Mouse (Mus musculus): Measurements from ENCODE around the gene Dab2ip. TPM values are rescaled to one million over a fixed set of nuclear protein-coding genes. Genes with fewer than 3 reads are reported as not detected.

The Dab2ip gene
- polyA plus RNA-seq, 1 experiment from 2014 or later, result 46.6 TPM

GRCm38 (mm10) chr2:35526612-35527242 is 31.3 kb upstream of the Dab2ip start:
- 79% methylated on average over 14 of the region's 14 CpGs for WGBS

GRCm38 (mm10) chr2:35529086-35529485 is 29.0 kb upstream of the Dab2ip start:
- Histone ChIP-seq H3K4me2 (ENCODE audit: low read length) (no peak overlapping the region), H3K9me3 (ENCODE audit: control insufficient read depth, low read length) (0 out of 2 replicates have a peak, but pooled peaks cover 3% of the 10 kb centered on the region), H3K36me3 (ENCODE audit: control insufficient read depth, insufficient read depth, low read length) (no peaks in the 10 kb centered on the region), H3K4me1 (ENCODE audit: control insufficient read depth in 2 of 2, insufficient read depth in 2 of 2, low read length in 2 of 2) (peaks cover 2 to 3% of the 10 kb centered on the region in 2 experiments; a peak in 3 of 4 replicates), H3K27me3 (ENCODE audit: control insufficient read depth, insufficient read depth, low read length) (no peaks in the 10 kb centered on the region), H3K4me3 (ENCODE audit: control insufficient read depth in 1 of 2, insufficient read depth in 1 of 2, low read depth in 1 of 2, low read length in 2 of 2) (no peak overlapping the region), H3K9ac (ENCODE audit: low read length) (no peak overlapping the region), H3K27ac (replicated peaks in 1 of 2; ENCODE audit: control insufficient read depth in 1 of 2, insufficient read depth in 1 of 2, low read depth in 2 of 2, low read length in 2 of 2) (no peak overlapping the region)
- WGBS, result 72% methylated on average over 2 of the region's 2 CpGs
- ATAC-seq (ENCODE audit: insufficient number of reproducible peaks, insufficient read depth, low FRiP score, low read depth), result no peak

More at GRCm38 (mm10) chr2:35526612-35527242, 31.3 kb upstream of the Dab2ip start:
- Histone ChIP-seq H3K36me3 (ENCODE audit: control insufficient read depth, insufficient read depth, low read length) (no peaks in the 10 kb centered on the region), H3K27ac (replicated peaks in 1 of 2; ENCODE audit: control insufficient read depth in 1 of 2, insufficient read depth in 1 of 2, low read depth in 2 of 2, low read length in 2 of 2) (no peak overlapping the region), H3K9me3 (ENCODE audit: control insufficient read depth, low read length) (0 out of 2 replicates have a peak, but pooled peaks cover 3% of the 10 kb centered on the region), H3K4me3 (ENCODE audit: control insufficient read depth in 1 of 2, insufficient read depth in 1 of 2, low read depth in 1 of 2, low read length in 2 of 2) (no peak overlapping the region), H3K9ac (ENCODE audit: low read length) (no peak overlapping the region), H3K4me1 (ENCODE audit: control insufficient read depth in 2 of 2, insufficient read depth in 2 of 2, low read length in 2 of 2) (peaks cover 0 to 3% of the 10 kb centered on the region in 2 experiments; a peak in 1 of 4 replicates), H3K27me3 (ENCODE audit: control insufficient read depth, insufficient read depth, low read length) (no peaks in the 10 kb centered on the region), H3K4me2 (ENCODE audit: low read length) (no peak overlapping the region)
- ATAC-seq (ENCODE audit: insufficient number of reproducible peaks, insufficient read depth, low FRiP score, low read depth), result no peak

- H3K9me3 ChIP-seq (ENCODE audit: control insufficient read depth, low read length), result 0 out of 2 replicates have a peak, but pooled peaks cover 3% of the 10 kb centered on the region
- no peak overlapping the region for H3K4me3 ChIP-seq (ENCODE audit: control insufficient read depth in 1 of 2, insufficient read depth in 1 of 2, low read depth in 1 of 2, low read length in 2 of 2)
- no peak overlapping the region for H3K27ac ChIP-seq (replicated peaks in 1 of 2; ENCODE audit: control insufficient read depth in 1 of 2, insufficient read depth in 1 of 2, low read depth in 2 of 2, low read length in 2 of 2)
- H3K36me3 ChIP-seq (ENCODE audit: control insufficient read depth, insufficient read depth, low read length), result no peaks in the 10 kb centered on the region
- no peaks in the 10 kb centered on the region for H3K27me3 ChIP-seq (ENCODE audit: control insufficient read depth, insufficient read depth, low read length)
- no peak for ATAC-seq (ENCODE audit: insufficient number of reproducible peaks, insufficient read depth, low FRiP score, low read depth)
- 56% methylated on average over 4 of the region's 4 CpGs for WGBS
- H3K4me2 ChIP-seq (ENCODE audit: low read length), result no peak overlapping the region
- peaks cover 2 to 3% of the 10 kb centered on the region in 2 experiments; a peak in 3 of 4 replicates for H3K4me1 ChIP-seq (ENCODE audit: control insufficient read depth in 2 of 2, insufficient read depth in 2 of 2, low read length in 2 of 2)
- no peak overlapping the region for H3K9ac ChIP-seq (ENCODE audit: low read length)
Observed at GRCm38 (mm10) chr2:35529856-35530255, 28.2 kb upstream of the Dab2ip start.

- 82% methylated on average over 10 of the region's 10 CpGs for WGBS
- no peak for ATAC-seq (ENCODE audit: insufficient number of reproducible peaks, insufficient read depth, low FRiP score, low read depth)
- Histone ChIP-seq H3K4me1 (ENCODE audit: control insufficient read depth in 2 of 2, insufficient read depth in 2 of 2, low read length in 2 of 2) (peaks cover 2 to 3% of the 10 kb centered on the region in 2 experiments; a peak in 3 of 4 replicates), H3K36me3 (ENCODE audit: control insufficient read depth, insufficient read depth, low read length) (no peaks in the 10 kb centered on the region), H3K9me3 (ENCODE audit: control insufficient read depth, low read length) (0 out of 2 replicates have a peak, but pooled peaks cover 3% of the 10 kb centered on the region), H3K27ac (replicated peaks in 1 of 2; ENCODE audit: control insufficient read depth in 1 of 2, insufficient read depth in 1 of 2, low read depth in 2 of 2, low read length in 2 of 2) (no peak overlapping the region), H3K9ac (ENCODE audit: low read length) (no peak overlapping the region), H3K4me2 (ENCODE audit: low read length) (no peak overlapping the region), H3K4me3 (ENCODE audit: control insufficient read depth in 1 of 2, insufficient read depth in 1 of 2, low read depth in 1 of 2, low read length in 2 of 2) (no peak overlapping the region), H3K27me3 (ENCODE audit: control insufficient read depth, insufficient read depth, low read length) (no peaks in the 10 kb centered on the region)
Observed at GRCm38 (mm10) chr2:35530732-35531131, 27.3 kb upstream of the Dab2ip start.

- Histone ChIP-seq H3K9me3 (ENCODE audit: control insufficient read depth, low read length) (no peaks in the 10 kb centered on the region), H3K4me2 (ENCODE audit: low read length) (no peak overlapping the region), H3K27ac (replicated peaks in 1 of 2; ENCODE audit: control insufficient read depth in 1 of 2, insufficient read depth in 1 of 2, low read depth in 2 of 2, low read length in 2 of 2) (no peak overlapping the region), H3K4me1 (ENCODE audit: control insufficient read depth in 2 of 2, insufficient read depth in 2 of 2, low read length in 2 of 2) (peaks cover 2 to 3% of the 10 kb centered on the region in 2 experiments; a peak in 3 of 4 replicates), H3K27me3 (ENCODE audit: control insufficient read depth, insufficient read depth, low read length) (no peaks in the 10 kb centered on the region), H3K9ac (ENCODE audit: low read length) (no peak overlapping the region), H3K4me3 (ENCODE audit: control insufficient read depth in 1 of 2, insufficient read depth in 1 of 2, low read depth in 1 of 2, low read length in 2 of 2) (no peak overlapping the region), H3K36me3 (ENCODE audit: control insufficient read depth, insufficient read depth, low read length) (no peaks in the 10 kb centered on the region)
- 56% methylated on average over 9 of the region's 9 CpGs for WGBS
- peak; percentile 28; the same call in 1 of the 2 replicates for ATAC-seq (ENCODE audit: insufficient number of reproducible peaks, insufficient read depth, low FRiP score, low read depth)
Observed at GRCm38 (mm10) chr2:35533646-35534045, 24.4 kb upstream of the Dab2ip start.

- H3K4me1 ChIP-seq (ENCODE audit: control insufficient read depth in 2 of 2, insufficient read depth in 2 of 2, low read length in 2 of 2), result peaks cover 8 to 16% of the 10 kb centered on the region in 2 experiments
- no peak overlapping the region for H3K4me2 ChIP-seq (ENCODE audit: low read length)
- H3K4me3 ChIP-seq (ENCODE audit: control insufficient read depth in 1 of 2, insufficient read depth in 1 of 2, low read depth in 1 of 2, low read length in 2 of 2), result no peak overlapping the region
- no peaks in the 10 kb centered on the region for H3K36me3 ChIP-seq (ENCODE audit: control insufficient read depth, insufficient read depth, low read length)
- H3K9ac ChIP-seq (ENCODE audit: low read length), result no peak overlapping the region
- no peaks in the 10 kb centered on the region for H3K27me3 ChIP-seq (ENCODE audit: control insufficient read depth, insufficient read depth, low read length)
- 12% methylated on average over 13 of the region's 13 CpGs for WGBS
- no peak for ATAC-seq (ENCODE audit: insufficient number of reproducible peaks, insufficient read depth, low FRiP score, low read depth)
- H3K9me3 ChIP-seq (ENCODE audit: control insufficient read depth, low read length), result no peaks in the 10 kb centered on the region
- 0 out of 4 replicates have a peak overlapping the region, but pooled peaks of 1 of the 2 experiments have one; percentile 70 for H3K27ac ChIP-seq (replicated peaks in 1 of 2; ENCODE audit: control insufficient read depth in 1 of 2, insufficient read depth in 1 of 2, low read depth in 2 of 2, low read length in 2 of 2)
Observed at GRCm38 (mm10) chr2:35539276-35539972, 18.6 kb upstream of the Dab2ip start.

GRCm38 (mm10) chr2:35540798-35541197 is 17.3 kb upstream of the Dab2ip start:
- peaks cover 20 to 25% of the 10 kb centered on the region in 2 experiments for H3K4me1 ChIP-seq (ENCODE audit: control insufficient read depth in 2 of 2, insufficient read depth in 2 of 2, low read length in 2 of 2)
- no peak overlapping the region for H3K4me2 ChIP-seq (ENCODE audit: low read length)
- WGBS, result 1% methylated on average over 4 of the region's 4 CpGs
- H3K27me3 ChIP-seq (ENCODE audit: control insufficient read depth, insufficient read depth, low read length), result no peaks in the 10 kb centered on the region
- ATAC-seq (ENCODE audit: insufficient number of reproducible peaks, insufficient read depth, low FRiP score, low read depth), result peak; percentile 61
- H3K27ac ChIP-seq (replicated peaks in 1 of 2; ENCODE audit: control insufficient read depth in 1 of 2, insufficient read depth in 1 of 2, low read depth in 2 of 2, low read length in 2 of 2), result peak overlapping the region; percentile 60 to 70; a peak in 3 of 4 replicates
- no peak overlapping the region for H3K4me3 ChIP-seq (ENCODE audit: control insufficient read depth in 1 of 2, insufficient read depth in 1 of 2, low read depth in 1 of 2, low read length in 2 of 2)
- no peaks in the 10 kb centered on the region for H3K36me3 ChIP-seq (ENCODE audit: control insufficient read depth, insufficient read depth, low read length)
- H3K9me3 ChIP-seq (ENCODE audit: control insufficient read depth, low read length), result no peaks in the 10 kb centered on the region
- no peak overlapping the region for H3K9ac ChIP-seq (ENCODE audit: low read length)

All from heart, embryonic 14.5 days (tissue).